Mouse (Mus musculus): ENCODE data around the gene Rnf126. TPM values are rescaled to one million over a fixed set of nuclear protein-coding genes. Genes with fewer than 3 reads are reported as not detected.

The Rnf126 gene
- polyA plus RNA-seq, 1 experiment from 2014 or later = 74.2 TPM

- Histone ChIP-seq H3K9me3 (ENCODE audit: control insufficient read depth, low read length) (no peaks in the 10 kb centered on the region), H3K27ac (ENCODE audit: low read depth, low read length) (no peak overlapping the region), H3K4me1 (ENCODE audit: control insufficient read depth, insufficient read depth, low read depth, low read length) (peaks cover 34% of the 10 kb centered on the region)
Measured at GRCm38 (mm10) chr10:79805636-79806035, 38.9 kb upstream of the Rnf126 start.

DNA sequence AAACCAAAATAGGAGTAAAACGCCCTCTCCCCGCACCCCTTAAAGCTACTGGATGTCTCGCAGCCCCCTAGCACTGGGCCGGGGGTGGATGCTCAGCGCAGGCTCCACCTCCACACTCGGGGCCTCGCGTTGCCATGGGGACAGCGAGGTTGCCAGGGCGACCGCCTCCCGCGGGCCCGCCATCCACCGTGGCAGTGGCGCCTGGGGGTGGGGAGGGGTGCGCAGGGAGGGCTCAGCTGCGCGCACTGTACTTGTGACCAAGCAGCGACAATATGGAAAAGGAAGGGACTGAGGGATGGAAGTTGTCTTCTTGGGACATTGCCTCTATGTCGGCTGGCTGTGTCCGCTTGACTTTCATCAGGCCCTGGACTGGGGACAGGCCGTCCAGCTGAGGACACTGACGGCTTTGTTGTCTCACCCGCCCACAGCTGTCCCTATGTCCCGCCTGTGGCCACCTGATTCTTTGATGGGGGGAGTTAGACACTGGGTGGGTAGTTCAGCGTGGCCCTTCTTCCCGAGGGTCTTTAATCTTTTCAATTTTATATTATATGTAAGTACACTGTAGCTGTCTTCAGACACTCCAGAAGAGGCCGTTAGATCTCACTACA lies 37.1 kb upstream of the Rnf126 start:
- ATAC-seq = peak; percentile 90
- Histone ChIP-seq H3K9ac (ENCODE audit: low read depth, low read length) (peak overlapping the region; percentile 50), H3K9me3 (ENCODE audit: control insufficient read depth, low read length) (no peaks in the 10 kb centered on the region), H3K4me1 (ENCODE audit: control insufficient read depth, insufficient read depth, low read depth, low read length) (peaks cover 34% of the 10 kb centered on the region), H3K36me3 (ENCODE audit: control insufficient read depth, insufficient read depth, low read length) (peaks cover 6% of the 10 kb centered on the region), H3K4me2 (ENCODE audit: low read length) (peak overlapping the region; percentile 47), H3K27me3 (replicated peaks; ENCODE audit: control insufficient read depth, insufficient read depth, low read length) (no peaks in the 10 kb centered on the region), H3K27ac (ENCODE audit: low read depth, low read length) (peak overlapping the region; percentile 79), H3K4me3 (ENCODE audit: low read length) (peak overlapping the region; percentile 17)
- 3% methylated on average over 29 of the region's 29 CpGs for WGBS

More at GRCm38 (mm10) chr10:79805636-79806035, 38.9 kb upstream of the Rnf126 start:
- Histone ChIP-seq H3K36me3 (ENCODE audit: control insufficient read depth, insufficient read depth, low read length) (peaks cover 17% of the 10 kb centered on the region), H3K27me3 (replicated peaks; ENCODE audit: control insufficient read depth, insufficient read depth, low read length) (no peaks in the 10 kb centered on the region), H3K4me3 (ENCODE audit: low read length) (no peak overlapping the region), H3K4me2 (ENCODE audit: low read length) (no peak overlapping the region), H3K9ac (ENCODE audit: low read depth, low read length) (no peak overlapping the region)
- WGBS = 78% methylated on average over 11 of the region's 11 CpGs
- no peak for ATAC-seq

GRCm38 (mm10) chr10:79802331-79802971 lies 35.7 kb upstream of the Rnf126 start:
- no peak for ATAC-seq
- Histone ChIP-seq H3K27ac (ENCODE audit: low read depth, low read length) (peak overlapping the region; percentile 79), H3K36me3 (ENCODE audit: control insufficient read depth, insufficient read depth, low read length) (no peaks in the 10 kb centered on the region), H3K9me3 (ENCODE audit: control insufficient read depth, low read length) (no peaks in the 10 kb centered on the region), H3K4me1 (ENCODE audit: control insufficient read depth, insufficient read depth, low read depth, low read length) (peaks cover 39% of the 10 kb centered on the region), H3K4me2 (ENCODE audit: low read length) (no peak overlapping the region), H3K9ac (ENCODE audit: low read depth, low read length) (no peak overlapping the region), H3K4me3 (ENCODE audit: low read length) (no peak overlapping the region), H3K27me3 (replicated peaks; ENCODE audit: control insufficient read depth, insufficient read depth, low read length) (no peaks in the 10 kb centered on the region)
- 33% methylated on average over 9 of the region's 11 CpGs for WGBS

DNA sequence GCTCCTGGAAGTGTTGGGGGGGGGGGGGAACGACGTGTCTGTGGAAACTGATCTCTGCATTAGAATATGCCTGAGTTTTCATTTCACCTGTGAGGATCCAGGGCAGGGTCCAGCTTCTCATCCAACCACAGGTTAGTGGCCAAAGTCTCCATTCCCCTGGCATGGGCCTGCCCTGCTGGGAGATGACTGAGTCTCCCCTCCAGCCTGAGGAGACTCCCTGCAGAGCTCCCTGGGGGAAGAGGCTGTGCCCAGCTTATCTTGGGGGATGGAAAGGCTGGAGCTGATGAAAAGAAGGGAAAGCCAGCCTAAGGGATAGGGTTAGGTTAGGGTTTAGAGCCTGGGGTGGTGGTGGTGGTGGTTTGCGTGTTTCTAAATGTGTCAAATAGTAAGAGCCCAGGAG lies 35.1 kb upstream of the Rnf126 start:
- H3K4me1 ChIP-seq (ENCODE audit: control insufficient read depth, insufficient read depth, low read depth, low read length) = peaks cover 43% of the 10 kb centered on the region
- no peaks in the 10 kb centered on the region for H3K36me3 ChIP-seq (ENCODE audit: control insufficient read depth, insufficient read depth, low read length)
- WGBS = 18% methylated on average over 3 of the region's 3 CpGs
- peak overlapping the region; percentile 79 for H3K27ac ChIP-seq (ENCODE audit: low read depth, low read length)
- no peak for ATAC-seq
- no peaks in the 10 kb centered on the region for H3K9me3 ChIP-seq (ENCODE audit: control insufficient read depth, low read length)
- no peak overlapping the region for H3K9ac ChIP-seq (ENCODE audit: low read depth, low read length)
- H3K27me3 ChIP-seq (replicated peaks; ENCODE audit: control insufficient read depth, insufficient read depth, low read length) = no peaks in the 10 kb centered on the region
- no peak overlapping the region for H3K4me2 ChIP-seq (ENCODE audit: low read length)
- no peak overlapping the region for H3K4me3 ChIP-seq (ENCODE audit: low read length)

DNA sequence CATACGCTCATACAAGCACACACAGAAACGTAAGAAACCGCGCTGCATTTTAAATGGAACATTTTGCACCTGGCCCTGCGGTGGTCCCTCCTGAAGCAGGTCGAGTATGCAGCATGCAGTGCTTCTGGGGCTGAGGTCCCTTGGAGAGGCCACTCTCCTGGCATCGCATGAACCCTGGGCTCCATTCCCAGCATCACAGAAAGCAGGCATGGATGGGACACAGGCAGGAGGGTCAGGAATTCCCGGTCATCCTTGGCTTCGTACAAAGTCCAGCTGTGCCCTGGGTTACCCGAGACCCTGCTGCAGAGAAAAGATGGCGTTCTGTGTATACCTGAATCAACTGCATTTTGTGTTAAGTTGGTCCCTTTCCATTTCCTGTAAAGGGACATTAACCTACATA lies 33.8 kb upstream of the Rnf126 start:
- Histone ChIP-seq H3K4me3 (ENCODE audit: low read length) (no peak overlapping the region), H3K36me3 (ENCODE audit: control insufficient read depth, insufficient read depth, low read length) (no peaks in the 10 kb centered on the region), H3K4me1 (ENCODE audit: control insufficient read depth, insufficient read depth, low read depth, low read length) (peaks cover 48% of the 10 kb centered on the region), H3K9me3 (ENCODE audit: control insufficient read depth, low read length) (no peaks in the 10 kb centered on the region), H3K4me2 (ENCODE audit: low read length) (no peak overlapping the region), H3K27me3 (replicated peaks; ENCODE audit: control insufficient read depth, insufficient read depth, low read length) (no peaks in the 10 kb centered on the region), H3K27ac (ENCODE audit: low read depth, low read length) (no peak overlapping the region; the same call in 1 of the 2 replicates), H3K9ac (ENCODE audit: low read depth, low read length) (no peak overlapping the region)
- ATAC-seq = no peak
- WGBS = 68% methylated on average over 11 of the region's 11 CpGs

DNA sequence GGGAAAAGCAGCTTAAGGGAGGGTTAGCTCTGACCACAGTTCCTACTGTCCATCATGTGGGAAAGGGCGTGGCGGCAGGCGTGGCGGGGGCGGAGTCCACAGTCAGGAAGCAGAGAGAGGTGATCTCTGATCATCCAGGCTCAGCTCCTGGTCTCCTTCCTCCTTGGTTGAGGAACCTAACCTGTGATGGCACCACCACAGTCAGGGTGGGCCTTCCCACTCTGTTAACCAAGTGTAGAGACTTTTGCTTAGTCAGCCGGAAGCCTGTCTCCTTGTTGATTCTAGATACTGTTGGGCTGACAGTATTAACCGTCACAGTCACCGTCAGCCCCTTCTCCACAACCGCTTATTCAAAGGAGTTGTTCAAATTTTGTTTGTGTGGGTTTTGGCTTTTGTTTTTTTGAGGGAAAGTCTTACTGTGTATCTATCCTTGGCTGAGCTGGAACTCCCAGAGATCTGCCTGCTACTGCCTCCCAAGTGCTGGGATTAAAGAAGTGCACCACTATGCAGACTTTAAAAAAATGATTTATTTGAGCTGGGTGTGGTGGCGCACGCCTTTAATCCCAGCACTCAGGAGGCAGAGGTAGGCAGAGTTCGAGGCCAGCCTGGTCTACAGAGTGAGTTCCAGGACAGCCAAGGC lies 31.7 kb upstream of the Rnf126 start:
- Histone ChIP-seq H3K27me3 (replicated peaks; ENCODE audit: control insufficient read depth, insufficient read depth, low read length) (no peaks in the 10 kb centered on the region), H3K4me3 (ENCODE audit: low read length) (no peak overlapping the region), H3K27ac (ENCODE audit: low read depth, low read length) (no peak overlapping the region), H3K36me3 (ENCODE audit: control insufficient read depth, insufficient read depth, low read length) (no peaks in the 10 kb centered on the region), H3K9me3 (ENCODE audit: control insufficient read depth, low read length) (no peaks in the 10 kb centered on the region), H3K4me2 (ENCODE audit: low read length) (no peak overlapping the region), H3K9ac (ENCODE audit: low read depth, low read length) (no peak overlapping the region), H3K4me1 (ENCODE audit: control insufficient read depth, insufficient read depth, low read depth, low read length) (peaks cover 44% of the 10 kb centered on the region)
- WGBS = 93% methylated on average over 12 of the region's 12 CpGs
- ATAC-seq = no peak

DNA sequence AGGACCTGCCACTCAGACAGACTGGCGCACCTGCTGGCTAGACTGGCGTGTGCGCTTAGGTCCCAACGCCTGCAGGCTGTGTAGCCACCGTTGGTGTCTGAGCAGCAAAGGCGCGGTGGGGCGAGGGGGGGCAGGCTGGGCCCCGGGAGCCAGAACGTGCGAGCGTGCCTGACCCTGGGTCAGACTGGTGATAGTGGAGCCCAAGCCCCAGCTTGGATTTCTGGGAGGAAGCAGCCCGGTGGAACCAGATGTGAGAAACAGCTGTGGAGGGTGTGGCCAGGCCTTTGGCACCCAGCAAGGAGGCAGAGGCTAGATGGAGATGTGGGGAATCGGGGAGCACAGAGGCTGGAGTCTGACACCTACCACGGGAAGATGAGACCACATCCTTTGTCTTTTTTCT lies 30.6 kb upstream of the Rnf126 start:
- WGBS = 35% methylated on average over 15 of the region's 15 CpGs
- no peaks in the 10 kb centered on the region for H3K9me3 ChIP-seq (ENCODE audit: control insufficient read depth, low read length)
- peak overlapping the region; percentile 47 for H3K4me2 ChIP-seq (ENCODE audit: low read length)
- peak overlapping the region; percentile 43; the same call in 1 of the 2 replicates for H3K9ac ChIP-seq (ENCODE audit: low read depth, low read length)
- peaks cover 37% of the 10 kb centered on the region for H3K4me1 ChIP-seq (ENCODE audit: control insufficient read depth, insufficient read depth, low read depth, low read length)
- peak overlapping the region; percentile 21; the same call in 1 of the 2 replicates for H3K4me3 ChIP-seq (ENCODE audit: low read length)
- H3K36me3 ChIP-seq (ENCODE audit: control insufficient read depth, insufficient read depth, low read length) = no peaks in the 10 kb centered on the region
- no peaks in the 10 kb centered on the region for H3K27me3 ChIP-seq (replicated peaks; ENCODE audit: control insufficient read depth, insufficient read depth, low read length)
- no peak for ATAC-seq
- H3K27ac ChIP-seq (ENCODE audit: low read depth, low read length) = 0 out of 2 replicates have a peak overlapping the region, but pooled peaks have one; percentile 20

DNA sequence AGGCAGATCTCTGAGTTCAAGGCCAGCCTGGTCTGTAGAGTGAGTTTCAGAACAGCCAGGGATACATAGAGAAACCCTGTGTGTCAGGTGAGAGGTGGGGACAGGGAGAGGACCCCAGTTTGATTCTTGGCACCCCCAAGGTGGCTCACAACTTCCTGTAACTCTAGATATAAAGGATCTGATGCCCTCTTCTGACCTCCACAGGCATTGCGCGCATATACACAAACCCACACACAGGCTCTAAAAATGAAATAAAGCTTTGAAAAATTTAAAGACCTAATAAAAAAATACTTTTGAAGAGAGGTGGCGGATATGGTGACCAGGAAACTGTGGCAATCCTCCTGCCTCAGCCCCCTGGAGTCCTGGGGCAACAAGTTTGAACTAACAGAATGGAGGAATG lies 29.2 kb upstream of the Rnf126 start:
- 99% methylated on average over 3 of the region's 3 CpGs for WGBS
- no peak overlapping the region for H3K4me2 ChIP-seq (ENCODE audit: low read length)
- no peak overlapping the region for H3K9ac ChIP-seq (ENCODE audit: low read depth, low read length)
- H3K4me1 ChIP-seq (ENCODE audit: control insufficient read depth, insufficient read depth, low read depth, low read length) = peaks cover 29% of the 10 kb centered on the region
- H3K4me3 ChIP-seq (ENCODE audit: low read length) = no peak overlapping the region
- H3K27ac ChIP-seq (ENCODE audit: low read depth, low read length) = no peak overlapping the region
- no peaks in the 10 kb centered on the region for H3K27me3 ChIP-seq (replicated peaks; ENCODE audit: control insufficient read depth, insufficient read depth, low read length)
- H3K36me3 ChIP-seq (ENCODE audit: control insufficient read depth, insufficient read depth, low read length) = no peaks in the 10 kb centered on the region
- H3K9me3 ChIP-seq (ENCODE audit: control insufficient read depth, low read length) = no peaks in the 10 kb centered on the region
- ATAC-seq = no peak

GRCm38 (mm10) chr10:79794491-79794931 lies 27.8 kb upstream of the Rnf126 start:
- H3K27me3 ChIP-seq (replicated peaks; ENCODE audit: control insufficient read depth, insufficient read depth, low read length) = no peaks in the 10 kb centered on the region
- no peaks in the 10 kb centered on the region for H3K9me3 ChIP-seq (ENCODE audit: control insufficient read depth, low read length)
- H3K4me3 ChIP-seq (ENCODE audit: low read length) = peak overlapping the region; percentile 88
- peak; percentile 35 for ATAC-seq
- peaks cover 29% of the 10 kb centered on the region for H3K4me1 ChIP-seq (ENCODE audit: control insufficient read depth, insufficient read depth, low read depth, low read length)
- H3K27ac ChIP-seq (ENCODE audit: low read depth, low read length) = peak overlapping the region; percentile 89
- WGBS = 4% methylated on average over 9 of the region's 10 CpGs
- peak overlapping the region; percentile 99 for H3K9ac ChIP-seq (ENCODE audit: low read depth, low read length)
- no peaks in the 10 kb centered on the region for H3K36me3 ChIP-seq (ENCODE audit: control insufficient read depth, insufficient read depth, low read length)
- H3K4me2 ChIP-seq (ENCODE audit: low read length) = peak overlapping the region; percentile 79

All from hindbrain, embryonic 16.5 days (tissue).